Mouse (Mus musculus) small intestine, adult 2 months (tissue): ENCODE results near the gene 6330403K07Rik. TPM values are rescaled to one million over a fixed set of nuclear protein-coding genes. Genes with fewer than 3 reads are reported as not detected.

Experiments
- H3K27ac ChIP-seq: fragments of 200-500 bp; 2 replicates; pipeline ENCODE4 v1.5.1; 2012; ENCODE audit warnings: low read depth, low read length, control low read depth, inconsistent platforms; ENCODE audit not compliant: insufficient read depth
- H3K27me3 ChIP-seq: fragments of 200-500 bp; 2 replicates; pipeline ENCODE4 v1.6.1; 2012; ENCODE audit warnings: mild to moderate bottlenecking, moderate library complexity, low read length, inconsistent platforms; ENCODE audit not compliant: control insufficient read depth, insufficient read depth
- H3K36me3 ChIP-seq: fragments of 200-500 bp; 2 replicates; pipeline ENCODE4 v1.6.1; 2012; ENCODE audit warnings: mild to moderate bottlenecking, low read length, control low read depth, inconsistent platforms; ENCODE audit not compliant: control insufficient read depth, insufficient read depth
- H3K4me1 ChIP-seq: fragments of 200-500 bp; 2 replicates; pipeline ENCODE4 v1.6.1; 2012; ENCODE audit warnings: low read length, inconsistent platforms, mixed read lengths; ENCODE audit not compliant: control insufficient read depth, insufficient read depth, insufficient read length
- H3K4me3 ChIP-seq: fragments of 200-500 bp; 2 replicates; pipeline ENCODE4 v1.5.1; 2012; ENCODE audit warnings: low read depth, mild to moderate bottlenecking, control low read depth, inconsistent platforms, low read length, moderate library complexity
- CTCF ChIP-seq: fragments of 200-500 bp; IDR thresholded peaks from 2 replicates; pipeline ENCODE4 v1.5.1; 2012; ENCODE audit warnings: low read depth, mild to moderate bottlenecking, control low read depth, inconsistent platforms, low read length, moderate library complexity, mixed read lengths; ENCODE audit not compliant: insufficient replicate concordance, insufficient read length; ENCODE audit errors: extremely low read depth
- POLR2A ChIP-seq: fragments of 200-500 bp; IDR thresholded peaks from 2 replicates; pipeline ENCODE4 v1.6.1; 2012; ENCODE audit warnings: low read depth, mild to moderate bottlenecking, control low read depth, inconsistent platforms, low read length, moderate library complexity
- WGBS: fragments of 180-500 bp; shearing (Covaris S2); methylation state at CpG from one replicate; pipeline ENCODE4 v1.1.7; 2018; 5-methylcytosine and 5-hydroxymethylcytosine counted together
- polyA plus RNA-seq: library from polyadenylated mRNA; depleted of rRNA; stranded (reverse); fragments of >200 nt; gene quantifications from 2 replicates; pipeline ENCODE4 v1.2.3, GENCODE M21; 2012; rRNA removed

The 6330403K07Rik gene
- polyA plus RNA-seq, result 0.39 and 0.85 TPM in 2 replicates

DNA sequence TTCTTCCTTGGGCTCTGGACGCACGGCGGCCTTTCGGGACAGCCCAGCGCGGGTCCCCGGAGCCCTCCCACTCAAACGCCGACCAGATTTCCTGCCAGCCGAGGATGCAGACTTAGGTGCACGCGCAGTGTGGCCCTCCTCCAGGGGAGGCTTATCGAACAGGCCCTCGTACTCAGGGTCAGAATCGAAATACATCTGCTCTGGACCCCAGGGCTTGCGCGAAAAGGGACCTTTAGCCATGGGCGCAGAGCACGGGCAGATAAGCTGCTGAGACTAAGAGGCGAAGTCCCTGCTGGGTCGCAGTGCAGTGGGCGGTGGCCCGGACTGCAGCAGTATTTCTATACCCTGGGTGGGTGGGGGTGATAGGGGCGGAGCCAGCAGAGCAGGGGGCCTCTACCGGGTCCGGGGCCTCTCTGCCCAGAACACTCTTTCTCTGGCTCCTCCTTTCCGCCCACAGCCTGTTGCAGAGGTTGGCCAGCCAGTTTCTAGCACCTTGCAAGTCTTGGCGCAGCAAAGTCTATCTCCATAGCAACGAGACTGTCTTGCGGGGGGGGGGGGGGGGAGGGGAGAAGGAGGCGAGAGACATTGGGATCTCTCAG is at the start of gene 6330403K07Rik:
Gene 6330403K07Rik (minus strand): TSS at position 351 of the 599 bp plus-strand sequence.
- Histone ChIP-seq H3K27ac (no peak within 1 kb of the TSS), H3K4me1 (no peaks in the 10 kb centered on the region), H3K27me3 (peaks cover 3% of the 10 kb centered on the region; the same call in 1 of the 2 replicates), H3K36me3 (peaks cover 1% of the 10 kb centered on the region; the same call in 1 of the 2 replicates), H3K4me3 (peak within 1 kb of the TSS; percentile 37)
- TF ChIP-seq POLR2A (no peak), CTCF (no peak)
- 2% methylated on average over 31 of the region's 31 CpGs for WGBS

DNA sequence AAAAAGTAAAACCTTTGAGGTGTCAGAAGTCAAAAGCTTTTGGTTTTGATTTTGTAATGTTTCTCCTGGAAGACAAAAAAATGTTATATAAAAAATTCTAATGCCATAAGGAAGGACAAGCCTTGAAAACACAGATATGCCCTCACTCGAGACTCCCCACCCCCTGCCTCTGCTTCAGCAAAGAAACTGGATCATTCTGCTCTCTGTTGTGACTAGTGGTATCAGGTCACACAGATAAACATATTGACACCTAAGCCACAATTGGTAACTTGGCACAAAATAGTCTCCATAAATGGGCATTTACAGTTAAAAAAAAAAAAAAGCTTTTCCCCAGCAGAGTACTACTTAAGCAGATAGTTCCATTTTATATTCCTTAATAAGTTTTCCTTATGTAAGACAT is 43.0 kb upstream of the 6330403K07Rik start:
- H3K4me1 ChIP-seq, result no peaks in the 10 kb centered on the region
- H3K27me3 ChIP-seq, result no peaks in the 10 kb centered on the region
- H3K27ac ChIP-seq, result no peak overlapping the region
- no peak for TF ChIP-seq POLR2A
- TF ChIP-seq CTCF, result no peak
- H3K36me3 ChIP-seq, result no peaks in the 10 kb centered on the region
- WGBS, result 59% methylated on average over 1 of the region's 1 CpGs
- no peak overlapping the region for H3K4me3 ChIP-seq

DNA sequence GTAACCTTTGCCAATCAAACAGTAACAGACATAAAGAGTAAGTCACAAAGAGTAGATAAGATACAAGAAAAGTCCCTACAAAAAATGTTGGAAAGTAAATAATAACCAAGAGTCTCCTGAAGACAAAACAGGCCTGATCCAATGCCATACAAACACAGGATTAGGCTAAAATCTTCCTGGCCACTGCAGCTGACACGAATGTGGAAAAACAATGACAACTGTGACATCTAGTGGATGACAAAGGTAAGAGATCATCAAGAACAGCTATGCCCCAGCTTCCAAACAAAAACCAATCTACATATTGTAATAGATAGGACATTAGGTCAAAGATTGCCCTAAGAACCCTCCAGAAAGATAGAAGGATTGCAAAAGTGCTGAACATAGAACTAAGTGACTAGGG is 19.2 kb upstream of the 6330403K07Rik start:
- no peak overlapping the region for H3K4me3 ChIP-seq
- WGBS, result 5% methylated on average over 1 of the region's 1 CpGs
- no peaks in the 10 kb centered on the region for H3K4me1 ChIP-seq
- no peak for TF ChIP-seq POLR2A
- TF ChIP-seq CTCF, result no peak
- H3K27me3 ChIP-seq, result no peaks in the 10 kb centered on the region
- H3K27ac ChIP-seq, result no peak overlapping the region
- H3K36me3 ChIP-seq, result no peaks in the 10 kb centered on the region

DNA sequence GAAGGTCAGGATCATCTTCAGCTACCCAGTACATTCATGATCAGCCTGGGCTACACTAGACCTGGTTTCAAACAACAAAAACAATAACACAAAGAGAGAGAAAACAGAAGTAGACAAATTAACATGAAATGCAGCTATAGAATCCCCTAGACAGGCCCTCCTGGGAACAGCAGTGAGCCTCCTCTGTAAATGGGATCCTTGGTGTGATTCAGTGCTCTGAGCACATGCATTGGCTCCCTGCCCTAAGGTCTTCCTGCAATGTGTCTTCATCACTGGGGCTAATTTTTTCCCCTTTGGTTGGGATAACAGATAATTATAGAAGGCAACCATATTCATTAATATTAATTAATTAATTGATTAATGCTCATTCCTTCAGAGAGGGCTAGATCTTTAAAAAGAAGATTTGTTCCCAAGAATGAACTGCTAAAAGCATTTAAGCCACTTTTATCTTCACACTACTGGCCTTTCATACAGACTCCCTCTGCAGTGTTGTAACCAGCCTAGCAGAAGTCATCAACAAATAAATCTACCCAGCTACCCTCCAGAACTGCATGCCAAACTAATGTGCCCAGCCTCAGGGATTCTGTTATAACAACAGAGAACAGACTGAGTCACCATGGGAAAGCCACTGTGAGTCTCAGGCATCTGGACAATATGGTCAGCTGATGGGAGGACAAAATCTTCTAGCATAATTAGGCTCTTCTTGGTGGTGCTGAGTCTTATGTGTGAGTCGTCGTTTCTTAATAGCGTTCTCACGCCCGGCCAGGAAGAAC is 6.4 kb upstream of the 6330403K07Rik start:
- Histone ChIP-seq H3K27ac (no peak overlapping the region), H3K4me1 (no peaks in the 10 kb centered on the region), H3K4me3 (no peak overlapping the region), H3K36me3 (no peaks in the 10 kb centered on the region), H3K27me3 (no peaks in the 10 kb centered on the region)
- WGBS, result 98% methylated on average over 5 of the region's 5 CpGs
- TF ChIP-seq CTCF, result no peak
- TF ChIP-seq POLR2A, result no peak

DNA sequence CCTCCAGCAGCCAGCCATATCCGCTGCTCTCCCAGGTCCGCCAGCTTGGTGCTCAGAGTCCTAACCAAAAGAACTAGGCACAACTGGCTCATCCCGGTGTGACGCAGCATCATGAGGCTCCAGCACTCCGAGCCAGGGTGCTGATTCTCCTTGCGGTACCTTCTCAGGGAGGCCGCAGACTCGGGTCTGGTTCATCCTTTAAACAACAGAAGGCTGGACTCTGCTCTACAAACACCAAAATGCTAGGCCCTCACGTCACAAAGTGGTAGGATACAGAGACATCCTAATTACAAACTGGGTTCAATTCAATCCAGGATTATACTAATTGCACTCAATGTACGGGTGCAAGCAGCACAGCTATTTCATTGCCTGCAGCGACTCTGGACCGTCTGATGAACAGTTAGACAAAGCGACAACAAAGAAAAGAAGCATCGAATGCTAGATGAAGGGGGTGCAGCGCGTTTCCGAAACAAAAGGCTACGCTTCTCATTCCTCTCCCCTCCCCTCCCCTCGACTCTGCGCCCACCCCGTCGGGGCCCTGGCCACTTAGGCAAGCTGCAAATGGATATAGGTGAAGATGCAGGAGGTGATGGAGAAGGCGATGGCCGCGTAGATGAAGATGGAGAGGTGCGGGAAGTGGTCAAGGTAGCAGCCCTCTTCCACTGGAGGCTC is 686 bp downstream of the 6330403K07Rik start:
- H3K4me1 ChIP-seq, result no peaks in the 10 kb centered on the region
- peaks cover 3% of the 10 kb centered on the region; the same call in 1 of the 2 replicates for H3K27me3 ChIP-seq
- peak overlapping the region; percentile 37 for H3K4me3 ChIP-seq
- no peak overlapping the region for H3K27ac ChIP-seq
- WGBS, result 21% methylated on average over 26 of the region's 26 CpGs
- TF ChIP-seq POLR2A (no peak), CTCF (no peak)
- H3K36me3 ChIP-seq, result peaks cover 4% of the 10 kb centered on the region; the same call in 1 of the 2 replicates

DNA sequence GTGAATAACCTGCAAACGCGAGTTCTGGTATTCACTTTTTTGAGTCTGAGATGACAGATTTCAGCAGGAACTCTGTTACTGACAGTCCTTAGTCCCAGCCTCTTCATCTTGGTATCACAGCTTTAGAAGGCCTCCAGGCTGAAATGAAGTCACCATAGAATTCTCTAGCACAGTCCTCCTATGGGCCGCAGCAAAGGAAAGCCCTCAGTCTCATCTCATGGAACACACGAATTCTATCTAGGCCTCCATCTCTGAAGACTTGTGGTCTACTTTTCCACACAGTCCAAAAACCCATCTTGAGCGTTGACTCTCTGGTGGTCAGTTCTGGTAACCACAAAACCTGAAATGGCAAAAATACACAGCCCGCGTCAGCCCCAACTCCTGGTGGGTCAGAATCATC is 1.2 kb downstream of the 6330403K07Rik start:
- 75% methylated on average over 7 of the region's 7 CpGs for WGBS
- Histone ChIP-seq H3K4me3 (no peak overlapping the region), H3K27ac (no peak overlapping the region), H3K36me3 (peaks cover 8% of the 10 kb centered on the region), H3K4me1 (no peaks in the 10 kb centered on the region), H3K27me3 (peaks cover 3% of the 10 kb centered on the region; the same call in 1 of the 2 replicates)
- TF ChIP-seq POLR2A, result no peak
- no peak for TF ChIP-seq CTCF
